Mouse (Mus musculus) bone marrow macrophage, adult 2 months (primary cell): ENCODE results near the gene Cldn2.

Experiments
- CTCF ChIP-seq: IDR thresholded peaks from 2 replicates; pipeline ENCODE4 v1.5.1; 2012; ENCODE audit warnings: low read depth, mild to moderate bottlenecking, low read length, moderate library complexity
- POLR2A ChIP-seq: IDR thresholded peaks from 2 replicates; pipeline ENCODE4 v1.6.1; 2012; ENCODE audit warnings: mild to moderate bottlenecking, low read depth, low read length, borderline replicate concordance

DNA sequence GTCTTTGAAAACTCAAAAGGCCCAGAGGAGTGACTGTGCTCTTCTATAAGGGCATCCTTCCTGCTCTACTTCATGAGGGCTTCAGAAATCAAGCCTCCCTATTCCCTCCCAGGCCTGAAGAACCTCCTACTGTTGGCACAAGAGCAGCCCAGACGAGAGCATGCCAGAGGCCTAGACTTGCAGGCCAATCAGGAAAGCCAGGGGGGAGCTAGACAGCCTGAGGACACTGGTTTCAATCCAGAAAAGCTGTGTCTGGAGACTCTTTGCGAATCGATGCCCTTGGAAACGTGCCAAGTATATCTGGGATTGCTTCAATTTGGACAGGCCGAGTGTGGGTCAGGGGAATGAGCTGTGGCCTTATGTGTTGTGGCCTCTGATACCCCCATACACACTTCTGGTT lies 21.2 kb upstream of the Cldn2 start:
- TF ChIP-seq CTCF, result no peak
- TF ChIP-seq POLR2A, result no peak
